Mouse (Mus musculus) liver, adult 2 months (tissue): ENCODE data around the gene Mag. TPM values are rescaled to one million over a fixed set of nuclear protein-coding genes. Genes with fewer than 3 reads are reported as not detected.

Experiments used
- DNase-seq: peaks from one replicate; pipeline ENCODE4 v3.0.0-alpha.2; 2011; ENCODE audit warnings: low read depth, low spot score; ENCODE audit errors: extremely low read depth
- H3K27ac ChIP-seq: fragments of 200-500 bp; replicated peaks from 2 replicates; pipeline ENCODE4 v1.5.1; 2012; ENCODE audit warnings: low read depth, mild to moderate bottlenecking, control low read depth, inconsistent platforms, low read length; ENCODE audit not compliant: insufficient read depth
- H3K27me3 ChIP-seq: fragments of 200-500 bp; 2 replicates; pipeline ENCODE4 v1.6.1; 2012; ENCODE audit warnings: mild to moderate bottlenecking, moderate library complexity, low read length, inconsistent platforms; ENCODE audit not compliant: control insufficient read depth, insufficient read depth
- H3K36me3 ChIP-seq: fragments of 200-500 bp; 2 replicates; pipeline ENCODE4 v1.6.1; 2012; ENCODE audit warnings: low read length, inconsistent platforms; ENCODE audit not compliant: control insufficient read depth, insufficient read depth
- H3K4me1 ChIP-seq: fragments of 200-500 bp; 2 replicates; pipeline ENCODE4 v1.6.1; 2011; ENCODE audit warnings: low read length; ENCODE audit not compliant: control insufficient read depth, insufficient read depth
- H3K4me3 ChIP-seq: fragments of 200-500 bp; 2 replicates; pipeline ENCODE4 v1.5.1; 2011; ENCODE audit warnings: low read depth, mild to moderate bottlenecking, control low read depth, low read length, moderate library complexity; ENCODE audit not compliant: insufficient read depth
- H3K79me2 ChIP-seq: fragments of 200-500 bp; 2 replicates; pipeline ENCODE4 v1.6.1; 2012; ENCODE audit warnings: inconsistent platforms, mild to moderate bottlenecking, low read length, moderate library complexity; ENCODE audit not compliant: control insufficient read depth, insufficient read depth
- H3K9ac ChIP-seq: fragments of 200-500 bp; 2 replicates; pipeline ENCODE4 v1.6.1; 2012; ENCODE audit warnings: low read depth, mild to moderate bottlenecking, control low read depth, inconsistent platforms, low read length
- CTCF ChIP-seq: fragments of 200-500 bp; IDR thresholded peaks from 2 replicates; pipeline ENCODE4 v1.5.1; 2011; ENCODE audit warnings: low read depth, low read length, control low read depth
- POLR2A ChIP-seq: fragments of 200-500 bp; IDR thresholded peaks from 2 replicates; pipeline ENCODE4 v1.6.1; 2011; ENCODE audit warnings: low read length, control low read depth; ENCODE audit not compliant: insufficient read depth; ENCODE audit errors: extremely low read depth
- WGBS: fragments of 180-500 bp; shearing (Covaris S2); methylation state at CpG from one replicate; pipeline ENCODE4 v1.1.7; 2018; 5-methylcytosine and 5-hydroxymethylcytosine counted together
- polyA plus RNA-seq: library from polyadenylated mRNA; depleted of rRNA; stranded (reverse); fragments of >200 nt; gene quantifications from 2 replicates; pipeline ENCODE4 v1.2.3, GENCODE M21; 2012; rRNA removed
- total RNA-seq: library from RNA; depleted of rRNA; stranded (reverse); fragments of >200 nt; gene quantifications from 2 replicates; pipeline ENCODE4 v1.2.3, GENCODE M21; 2014; rRNA removed

Gene Mag
- total RNA-seq (0.07 and 0.09 TPM in 2 replicates), polyA plus RNA-seq (0.20 and 0.37 TPM in 2 replicates)

- Histone ChIP-seq H3K36me3 (no peaks in the 10 kb centered on the region), H3K27me3 (no peaks in the 10 kb centered on the region), H3K9ac (no peak within 1 kb of the TSS), H3K27ac (no peak within 1 kb of the TSS), H3K4me1 (no peaks in the 10 kb centered on the region; the same call in 1 of the 2 replicates), H3K79me2 (no peaks in the 10 kb centered on the region), H3K4me3 (no peak within 1 kb of the TSS)
- DNase-seq: no peak
- TF ChIP-seq CTCF: no peak
- no peak for TF ChIP-seq POLR2A
- 92% methylated on average over 8 of the region's 8 CpGs for WGBS
Observed at GRCm38 (mm10) chr7:30914732-30915131, at the start of gene Mag. TSS of gene Mag (minus strand) at chr7:30914873.

- peak; percentile 95 for DNase-seq
- no peak for TF ChIP-seq POLR2A
- peaks cover 16% of the 10 kb centered on the region for H3K36me3 ChIP-seq
- H3K4me3 ChIP-seq: no peak overlapping the region
- WGBS: 18% methylated on average over 7 of the region's 7 CpGs
- peak overlapping the region; percentile 95 for H3K27ac ChIP-seq
- no peaks in the 10 kb centered on the region for H3K27me3 ChIP-seq
- H3K79me2 ChIP-seq: peaks cover 7% of the 10 kb centered on the region; the same call in 1 of the 2 replicates
- peak overlapping the region; percentile 68 for H3K9ac ChIP-seq
- H3K4me1 ChIP-seq: peaks cover 43% of the 10 kb centered on the region
Observed at GRCm38 (mm10) chr7:30964366-30964765, 49.7 kb upstream of the Mag start.

DNA sequence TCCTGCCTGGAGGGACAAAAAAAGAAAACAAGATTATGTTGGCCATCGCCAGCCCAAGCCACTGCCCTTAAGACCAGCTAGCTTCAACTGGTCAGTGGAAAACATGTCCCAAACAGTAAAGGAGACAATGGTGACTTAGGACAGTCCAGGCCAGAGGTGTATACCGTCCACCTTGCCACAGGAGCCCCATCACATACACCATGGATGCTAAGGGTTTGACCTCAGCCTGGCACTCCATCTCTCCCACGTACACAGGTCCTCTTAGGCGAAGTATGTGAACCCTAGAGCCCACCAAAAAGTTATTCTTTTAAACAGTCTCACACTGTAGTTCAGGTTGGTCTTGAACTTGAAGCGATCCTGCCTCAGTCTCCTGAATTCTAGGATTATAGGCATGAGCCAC, 48.2 kb upstream of the Mag start:
- DNase-seq: no peak
- 85% methylated on average over 5 of the region's 5 CpGs for WGBS
- Histone ChIP-seq H3K27me3 (no peaks in the 10 kb centered on the region), H3K4me3 (no peak overlapping the region), H3K27ac (0 out of 2 replicates have a peak overlapping the region, but pooled peaks have one; percentile 24), H3K4me1 (peaks cover 47% of the 10 kb centered on the region), H3K36me3 (peaks cover 14% of the 10 kb centered on the region), H3K9ac (no peak overlapping the region), H3K79me2 (peaks cover 3% of the 10 kb centered on the region; the same call in 1 of the 2 replicates)
- no peak for TF ChIP-seq POLR2A
- no peak for TF ChIP-seq CTCF

DNA sequence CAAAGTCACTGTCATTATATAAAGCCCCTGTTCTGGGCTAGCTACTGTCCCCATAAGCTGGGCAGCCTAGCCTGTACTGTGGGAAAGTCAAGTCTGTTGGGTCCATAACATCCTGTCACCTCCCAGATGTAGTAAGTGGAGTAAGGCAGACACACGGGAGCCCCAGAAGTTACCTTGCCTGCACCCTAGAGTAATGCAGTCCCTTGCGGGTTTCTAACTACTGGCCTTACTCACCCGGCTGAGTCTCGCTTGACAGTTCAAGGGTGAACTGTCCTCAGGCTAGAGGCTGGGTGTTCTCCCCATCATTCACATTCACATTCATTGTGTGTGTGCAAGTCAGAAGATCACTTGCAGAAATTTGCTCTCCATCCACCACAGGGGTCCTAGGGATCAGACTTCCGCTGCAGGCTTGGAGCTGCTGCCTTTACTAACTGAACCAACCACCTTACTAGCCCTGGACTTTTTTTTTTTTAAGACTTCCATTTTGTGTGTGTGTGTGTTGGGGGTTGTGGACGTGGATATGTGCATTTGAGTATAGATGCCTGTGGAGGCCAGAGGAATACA, 45.2 kb upstream of the Mag start:
- WGBS: 48% methylated on average over 6 of the region's 6 CpGs
- Histone ChIP-seq H3K4me1 (peaks cover 30% of the 10 kb centered on the region), H3K36me3 (peaks cover 14% of the 10 kb centered on the region), H3K4me3 (no peak overlapping the region), H3K79me2 (0 out of 2 replicates have a peak, but pooled peaks cover 6% of the 10 kb centered on the region), H3K27me3 (no peaks in the 10 kb centered on the region), H3K9ac (no peak overlapping the region; the same call in 1 of the 2 replicates), H3K27ac (peak overlapping the region; percentile 53)
- TF ChIP-seq POLR2A: no peak
- TF ChIP-seq CTCF: no peak
- DNase-seq: no peak

DNA sequence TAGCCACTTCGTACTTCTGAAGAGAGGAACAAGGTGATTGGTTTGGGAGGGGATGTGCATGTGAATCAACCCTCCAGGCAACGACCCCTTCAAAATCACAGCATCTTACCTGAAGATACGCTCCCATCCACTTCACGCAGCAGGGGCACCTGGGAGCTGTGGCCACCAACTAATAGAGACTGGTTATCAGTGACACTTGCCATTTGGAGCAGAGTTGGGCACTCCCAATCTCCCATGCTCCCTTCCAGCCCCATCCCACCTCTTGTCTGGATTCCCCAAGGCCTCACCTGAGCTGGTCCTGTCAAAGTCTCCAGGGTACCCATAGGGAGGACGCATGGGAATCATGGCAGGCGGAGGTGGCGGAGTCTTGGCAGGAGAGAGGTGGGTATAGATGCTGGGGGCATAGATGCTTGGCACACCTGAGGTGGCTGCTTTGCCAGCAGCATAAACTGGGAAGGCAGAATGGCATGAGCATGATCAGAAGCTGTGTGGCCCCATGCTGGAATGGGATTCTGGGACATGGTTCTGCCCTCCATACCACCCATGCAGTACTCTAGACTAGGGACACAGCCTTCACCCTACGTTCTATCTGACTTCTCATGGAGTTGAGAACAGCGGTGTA, 44.3 kb upstream of the Mag start:
- Histone ChIP-seq H3K79me2 (0 out of 2 replicates have a peak, but pooled peaks cover 6% of the 10 kb centered on the region), H3K4me1 (peaks cover 32% of the 10 kb centered on the region), H3K9ac (peak overlapping the region; percentile 99; the same call in 1 of the 2 replicates), H3K36me3 (peaks cover 16% of the 10 kb centered on the region), H3K27me3 (no peaks in the 10 kb centered on the region), H3K27ac (no peak overlapping the region; the same call in 1 of the 2 replicates), H3K4me3 (no peak overlapping the region)
- DNase-seq: no peak
- 72% methylated on average over 9 of the region's 9 CpGs for WGBS
- TF ChIP-seq CTCF: no peak
- peak; percentile 27; the same call in 1 of the 2 replicates for TF ChIP-seq POLR2A
